Mouse (Mus musculus): ENCODE measurements around the gene Mbtps1.

Mbtps1 gene

GRCm38 (mm10) chr8:119558603-119559401, at the start of gene Mbtps1:
Gene Mbtps1 (minus strand): TSS chr8:119558735.
- no peaks in the 10 kb centered on the region for H3K27me3 ChIP-seq (ENCODE audit: control insufficient read depth, insufficient read depth, low read length, poor library complexity, severe bottlenecking)
- peaks cover 1% of the 10 kb centered on the region for H3K36me3 ChIP-seq (ENCODE audit: control insufficient read depth, insufficient read depth, low read length, poor library complexity, severe bottlenecking)
- peak; percentile 99 for DNase-seq (ENCODE audit: low read depth, low spot score)

GRCm38 (mm10) chr8:119606224-119606623, 47.7 kb upstream of the Mbtps1 start:
- DNase-seq (ENCODE audit: low read depth, low spot score): peak; percentile 58

DNA sequence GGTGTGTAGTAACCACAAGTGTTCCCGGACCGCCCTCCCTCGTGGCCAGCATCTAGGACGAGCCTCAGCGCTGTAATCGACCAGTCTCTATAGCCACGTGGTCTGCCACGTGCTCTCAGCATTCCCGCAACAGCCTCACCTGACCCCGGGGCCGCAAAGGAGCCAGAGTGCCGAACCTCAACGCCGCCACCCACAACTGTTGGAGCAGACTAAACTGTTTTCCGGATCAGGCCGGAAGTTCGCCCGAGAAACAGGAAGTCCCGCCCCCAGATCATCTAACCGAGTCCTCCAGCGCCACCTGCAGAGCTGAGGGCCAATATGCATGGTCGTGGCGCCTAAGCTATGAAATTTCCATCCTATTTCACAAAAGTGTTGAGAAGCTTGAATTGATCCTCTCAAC, 46.5 kb upstream of the Mbtps1 start, which contains the start of gene Taf1c:
TSS of gene Taf1c (minus strand) at position 227 of the 400 bp plus-strand sequence.
- peak; percentile 95 for DNase-seq (ENCODE audit: low read depth, low spot score)
- peaks cover 1% of the 10 kb centered on the region for H3K36me3 ChIP-seq (ENCODE audit: control insufficient read depth, insufficient read depth, low read length, poor library complexity, severe bottlenecking)
- no peaks in the 10 kb centered on the region for H3K27me3 ChIP-seq (ENCODE audit: control insufficient read depth, insufficient read depth, low read length, poor library complexity, severe bottlenecking)

More at GRCm38 (mm10) chr8:119606224-119606623, 47.7 kb upstream of the Mbtps1 start:
- Histone ChIP-seq H3K27me3 (ENCODE audit: control insufficient read depth, insufficient read depth, low read length, poor library complexity, severe bottlenecking) (no peaks in the 10 kb centered on the region), H3K36me3 (ENCODE audit: control insufficient read depth, insufficient read depth, low read length, poor library complexity, severe bottlenecking) (peaks cover 1% of the 10 kb centered on the region; the same call in 1 of the 2 replicates)

GRCm38 (mm10) chr8:119604398-119604803, 45.9 kb upstream of the Mbtps1 start:
- no peaks in the 10 kb centered on the region for H3K27me3 ChIP-seq (ENCODE audit: control insufficient read depth, insufficient read depth, low read length, poor library complexity, severe bottlenecking)
- no peak for DNase-seq (ENCODE audit: low read depth, low spot score)
- peaks cover 1% of the 10 kb centered on the region for H3K36me3 ChIP-seq (ENCODE audit: control insufficient read depth, insufficient read depth, low read length, poor library complexity, severe bottlenecking)

GRCm38 (mm10) chr8:119603771-119604170, 45.2 kb upstream of the Mbtps1 start:
- no peak for DNase-seq (ENCODE audit: low read depth, low spot score)
- H3K27me3 ChIP-seq (ENCODE audit: control insufficient read depth, insufficient read depth, low read length, poor library complexity, severe bottlenecking): no peaks in the 10 kb centered on the region

DNA sequence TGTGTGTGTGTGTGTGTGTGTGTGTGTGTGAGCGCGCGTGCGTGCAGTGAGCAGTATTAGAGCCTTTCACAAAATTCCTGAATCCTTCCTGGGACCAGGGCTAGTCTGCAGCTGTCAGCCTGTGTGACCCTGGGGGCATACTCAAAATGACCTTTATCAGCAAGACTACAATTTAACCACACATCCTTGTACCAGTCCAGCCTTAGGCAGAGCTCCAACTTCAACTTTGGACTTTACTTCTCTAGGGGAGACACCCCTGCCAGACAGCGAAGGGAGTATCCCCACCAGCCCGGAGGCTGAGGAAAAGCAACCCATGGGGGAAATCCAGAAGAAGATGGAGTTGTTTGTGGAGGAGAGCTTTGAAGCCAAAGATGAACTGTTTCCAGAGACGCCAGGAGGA, 32.9 kb upstream of the Mbtps1 start:
- no peaks in the 10 kb centered on the region for H3K36me3 ChIP-seq (ENCODE audit: control insufficient read depth, insufficient read depth, low read length, poor library complexity, severe bottlenecking)
- DNase-seq (ENCODE audit: low read depth, low spot score): no peak
- H3K27me3 ChIP-seq (ENCODE audit: control insufficient read depth, insufficient read depth, low read length, poor library complexity, severe bottlenecking): no peaks in the 10 kb centered on the region

More at GRCm38 (mm10) chr8:119603771-119604170, 45.2 kb upstream of the Mbtps1 start:
- peaks cover 1% of the 10 kb centered on the region for H3K36me3 ChIP-seq (ENCODE audit: control insufficient read depth, insufficient read depth, low read length, poor library complexity, severe bottlenecking)

DNA sequence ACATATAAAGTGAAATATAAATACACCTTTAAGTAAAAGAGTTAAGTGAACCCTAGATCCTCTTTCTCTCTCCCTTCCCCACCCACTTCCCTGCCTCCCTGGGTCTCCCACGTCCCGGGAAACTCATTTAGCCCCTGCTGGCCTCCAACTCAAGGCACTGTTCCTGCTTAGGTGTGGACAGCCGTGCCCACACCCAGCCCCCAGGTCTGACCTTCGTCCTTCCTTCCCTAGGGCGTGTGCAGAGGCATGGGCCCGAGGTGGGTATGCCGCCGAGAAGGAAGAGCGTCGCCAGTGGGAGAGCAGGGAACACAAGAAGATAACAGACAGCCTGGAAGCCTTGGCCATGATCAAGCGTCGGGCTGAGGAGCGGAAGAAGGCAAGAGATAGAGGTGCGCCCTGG, 31.8 kb upstream of the Mbtps1 start:
- DNase-seq (ENCODE audit: low read depth, low spot score): no peak
- no peaks in the 10 kb centered on the region for H3K27me3 ChIP-seq (ENCODE audit: control insufficient read depth, insufficient read depth, low read length, poor library complexity, severe bottlenecking)

DNA sequence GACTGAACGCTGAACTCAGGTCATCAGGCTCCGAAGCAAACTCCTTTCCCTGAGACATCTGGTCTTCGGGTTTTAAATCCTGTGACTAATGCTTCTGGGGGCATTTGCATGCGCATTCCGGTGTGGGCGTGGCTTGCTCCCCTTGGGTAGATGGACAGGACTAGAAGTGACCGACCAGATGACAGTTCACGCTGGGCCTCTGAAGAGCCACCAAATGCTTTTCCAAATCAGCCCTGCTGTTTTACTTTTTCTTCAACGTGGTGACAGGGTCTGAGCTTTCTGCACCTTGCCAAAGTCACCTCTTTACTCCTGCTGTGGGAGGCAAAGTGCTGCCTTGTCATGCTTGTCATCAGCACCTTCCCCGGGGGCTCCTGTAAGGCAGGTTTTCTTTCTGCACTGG, 30.3 kb upstream of the Mbtps1 start:
- H3K27me3 ChIP-seq (ENCODE audit: control insufficient read depth, insufficient read depth, low read length, poor library complexity, severe bottlenecking): no peaks in the 10 kb centered on the region
- no peaks in the 10 kb centered on the region for H3K36me3 ChIP-seq (ENCODE audit: control insufficient read depth, insufficient read depth, low read length, poor library complexity, severe bottlenecking)
- DNase-seq (ENCODE audit: low read depth, low spot score): no peak

More for the DNA sequence above, 31.8 kb upstream of the Mbtps1 start:
- H3K36me3 ChIP-seq (ENCODE audit: control insufficient read depth, insufficient read depth, low read length, poor library complexity, severe bottlenecking): no peaks in the 10 kb centered on the region

DNA sequence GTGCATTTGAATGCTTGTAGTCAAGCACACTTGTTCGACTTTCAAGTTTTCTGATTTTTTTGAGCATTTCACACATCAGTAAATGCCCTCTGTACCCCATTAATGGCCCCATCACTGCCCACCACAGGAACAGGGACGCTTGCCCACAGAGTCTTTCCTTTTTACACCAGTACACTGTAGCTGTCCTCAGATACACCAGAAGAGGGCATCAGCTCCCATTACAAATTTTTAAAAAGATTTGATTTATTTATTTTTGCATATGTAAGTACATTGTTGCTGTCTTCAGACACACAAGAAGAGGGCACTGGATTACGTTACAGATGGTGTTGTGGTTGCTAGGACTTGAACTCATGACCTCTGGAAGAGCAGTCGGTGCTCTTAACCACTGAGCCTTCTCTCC, 29.8 kb upstream of the Mbtps1 start:
- no peak for DNase-seq (ENCODE audit: low read depth, low spot score)
- no peaks in the 10 kb centered on the region for H3K27me3 ChIP-seq (ENCODE audit: control insufficient read depth, insufficient read depth, low read length, poor library complexity, severe bottlenecking)
- no peaks in the 10 kb centered on the region for H3K36me3 ChIP-seq (ENCODE audit: control insufficient read depth, insufficient read depth, low read length, poor library complexity, severe bottlenecking)

DNA sequence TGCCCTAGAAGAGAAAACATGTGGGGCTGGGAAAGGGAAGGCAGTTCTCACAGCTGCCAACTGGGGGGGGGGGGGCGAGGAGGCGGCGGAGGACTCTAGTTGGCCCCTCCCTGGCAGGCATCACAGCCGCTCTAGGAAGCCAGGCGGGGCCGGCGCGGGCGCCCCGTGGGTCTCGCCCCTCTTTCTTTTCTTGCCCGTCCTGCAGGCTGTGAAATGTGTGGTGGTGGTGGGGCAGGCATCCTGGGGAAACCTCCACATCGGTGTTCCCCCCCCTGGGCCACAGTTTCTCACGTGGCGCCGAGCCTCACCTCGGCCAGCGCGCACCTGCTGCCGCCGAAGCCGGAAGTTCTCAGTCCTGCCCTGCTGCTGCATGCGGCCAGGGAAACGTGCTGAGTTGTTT, 27.4 kb upstream of the Mbtps1 start:
- Histone ChIP-seq H3K36me3 (ENCODE audit: control insufficient read depth, insufficient read depth, low read length, poor library complexity, severe bottlenecking) (no peaks in the 10 kb centered on the region), H3K27me3 (ENCODE audit: control insufficient read depth, insufficient read depth, low read length, poor library complexity, severe bottlenecking) (no peaks in the 10 kb centered on the region)
- peak; percentile 73 for DNase-seq (ENCODE audit: low read depth, low spot score)

DNA sequence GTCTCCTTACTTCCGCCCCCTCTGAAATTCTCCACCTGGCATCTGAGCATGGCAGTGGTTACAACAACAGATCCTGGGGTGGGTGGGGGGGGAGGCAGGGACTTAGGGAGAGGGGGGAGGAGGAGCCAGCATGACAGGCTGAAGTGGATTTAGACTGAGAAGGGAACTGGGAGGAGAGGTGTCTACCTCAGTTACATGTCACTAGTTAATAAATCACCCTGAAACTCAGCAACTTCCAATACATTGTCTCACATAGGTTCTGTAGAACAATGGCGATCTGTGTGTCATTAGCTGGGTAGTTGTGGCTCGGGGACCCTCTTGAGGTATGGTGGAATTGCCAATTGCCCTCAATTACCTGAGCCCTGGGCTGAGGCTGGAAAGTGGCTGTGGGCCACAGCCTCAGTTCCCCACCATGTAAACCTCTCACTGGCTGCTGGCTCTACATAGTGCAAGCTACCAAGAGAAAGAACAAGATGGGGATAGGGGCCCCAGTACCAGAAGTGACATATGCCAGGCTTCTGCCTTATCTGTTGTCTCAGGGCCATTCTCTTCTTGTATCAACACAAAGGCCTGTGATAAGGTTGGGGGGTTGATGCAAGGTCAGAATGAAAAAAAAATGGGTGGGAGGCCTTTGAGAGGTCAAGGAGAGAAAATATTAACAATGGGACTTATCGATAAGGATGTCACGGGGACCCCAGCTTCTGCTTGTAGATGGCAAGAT, 22.1 kb upstream of the Mbtps1 start:
- no peak for DNase-seq (ENCODE audit: low read depth, low spot score)
- H3K27me3 ChIP-seq (ENCODE audit: control insufficient read depth, insufficient read depth, low read length, poor library complexity, severe bottlenecking): no peaks in the 10 kb centered on the region
- no peaks in the 10 kb centered on the region for H3K36me3 ChIP-seq (ENCODE audit: control insufficient read depth, insufficient read depth, low read length, poor library complexity, severe bottlenecking)

GRCm38 (mm10) chr8:119579096-119579495, 20.6 kb upstream of the Mbtps1 start:
- Histone ChIP-seq H3K36me3 (ENCODE audit: control insufficient read depth, insufficient read depth, low read length, poor library complexity, severe bottlenecking) (no peaks in the 10 kb centered on the region), H3K27me3 (ENCODE audit: control insufficient read depth, insufficient read depth, low read length, poor library complexity, severe bottlenecking) (no peaks in the 10 kb centered on the region)
- DNase-seq (ENCODE audit: low read depth, low spot score): no peak

GRCm38 (mm10) chr8:119575366-119575726, 16.8 kb upstream of the Mbtps1 start:
- H3K36me3 ChIP-seq (ENCODE audit: control insufficient read depth, insufficient read depth, low read length, poor library complexity, severe bottlenecking): no peaks in the 10 kb centered on the region
- no peak for DNase-seq (ENCODE audit: low read depth, low spot score)
- H3K27me3 ChIP-seq (ENCODE audit: control insufficient read depth, insufficient read depth, low read length, poor library complexity, severe bottlenecking): no peaks in the 10 kb centered on the region

GRCm38 (mm10) chr8:119574437-119575365, 16.2 kb upstream of the Mbtps1 start, which contains the start of the genes Hsdl1 and Dnaaf1:
Gene Hsdl1 (minus strand): TSS chr8:119575183.
Gene Dnaaf1 (plus strand): TSS chr8:119575235.
- no peaks in the 10 kb centered on the region for H3K36me3 ChIP-seq (ENCODE audit: control insufficient read depth, insufficient read depth, low read length, poor library complexity, severe bottlenecking)
- peak; percentile 96 for DNase-seq (ENCODE audit: low read depth, low spot score)
- H3K27me3 ChIP-seq (ENCODE audit: control insufficient read depth, insufficient read depth, low read length, poor library complexity, severe bottlenecking): no peaks in the 10 kb centered on the region

Measured in splenic B cell, adult 2 months (primary cell).